Mouse (Mus musculus) spleen, adult 12 weeks (tissue): Measurements from ENCODE around the gene Rab27a.
"Not testable (repeated sequence)": the region's sequence is repeated elsewhere in the genome, so short reads cannot be mapped to it uniquely, and the experiment has no call there.

Source experiments
- DNase-seq: peaks from one replicate; pipeline ENCODE4 v3.0.0; 2022; ENCODE audit warnings: low spot score

Gene Rab27a

DNA sequence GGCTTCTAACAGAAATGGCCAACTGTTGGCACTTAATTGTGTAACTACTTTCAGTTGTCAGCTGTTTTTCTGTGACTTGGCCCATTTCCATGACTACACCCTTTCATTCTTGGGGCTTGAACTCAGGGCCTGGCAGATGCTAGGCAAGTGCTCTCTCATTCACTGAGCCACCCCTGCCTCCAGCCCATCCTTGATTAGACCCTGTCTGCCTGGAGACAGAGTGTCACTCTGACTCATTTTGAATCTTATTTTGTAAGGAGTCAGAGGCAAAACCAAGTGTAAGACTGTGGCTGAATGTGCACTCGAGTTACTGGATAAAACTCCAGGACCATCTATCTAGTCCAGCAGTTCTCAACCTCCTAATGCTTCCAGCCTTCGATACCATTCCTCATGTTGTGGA is 3.3 kb downstream of the Rab27a start:
- no peak for DNase-seq

DNA sequence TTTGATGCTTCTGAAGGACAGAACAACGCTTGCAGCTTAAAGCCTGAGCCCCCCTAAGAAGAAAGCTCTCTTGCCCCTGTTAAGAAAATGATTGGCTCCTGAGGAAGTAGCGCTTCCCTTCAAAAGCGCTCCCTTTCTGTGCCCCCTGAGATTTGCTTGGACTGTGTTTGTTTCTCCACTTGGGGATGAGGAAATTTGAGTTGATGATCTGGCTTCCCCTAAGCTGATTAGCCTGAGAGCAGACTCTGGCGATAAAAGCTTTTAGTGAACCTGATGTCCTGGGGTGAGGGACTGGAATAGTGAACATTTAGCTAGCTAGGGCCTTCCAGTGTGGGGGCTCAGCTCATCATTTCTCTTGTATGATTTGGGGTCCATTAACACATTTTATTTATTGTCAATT is 4.3 kb downstream of the Rab27a start:
- DNase-seq, result no peak

DNA sequence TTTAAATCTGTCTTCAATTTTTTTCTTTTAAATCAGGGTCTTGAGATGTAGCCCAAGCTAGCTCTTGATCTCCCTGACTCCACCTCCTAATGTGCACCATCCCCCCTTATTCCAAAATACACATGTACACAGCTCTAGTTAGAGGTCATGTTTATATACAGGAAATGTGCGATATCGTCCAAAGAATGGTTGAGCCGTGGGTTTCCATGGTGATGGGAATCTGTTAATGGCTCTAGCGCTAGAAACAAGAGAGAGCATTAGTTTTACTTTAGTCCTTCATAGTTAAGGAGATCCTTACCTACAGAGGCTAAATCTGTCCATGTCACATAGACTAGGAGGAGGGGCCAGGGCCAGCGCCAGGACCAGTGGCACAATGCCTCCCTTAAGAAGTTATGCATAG is 5.2 kb downstream of the Rab27a start:
- no peak for DNase-seq

DNA sequence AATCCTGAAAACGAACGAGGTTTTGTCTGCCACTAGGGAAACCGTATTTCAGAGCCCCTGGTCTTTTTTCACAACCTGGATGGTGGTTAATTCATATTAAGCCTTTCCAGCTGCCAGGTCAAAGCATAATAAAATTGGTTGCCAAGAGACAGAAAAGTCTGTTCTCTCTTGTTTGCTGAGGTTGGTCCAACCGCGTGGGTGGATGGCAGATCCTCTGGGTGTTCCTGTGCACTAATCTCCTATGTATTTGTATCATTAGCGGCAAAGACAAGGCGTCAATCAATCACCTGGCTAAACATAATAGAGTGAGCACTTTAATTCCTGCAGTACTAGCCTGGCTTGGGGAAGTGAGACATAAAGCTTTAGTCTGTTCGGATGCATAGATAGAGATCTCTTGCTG is 6.0 kb downstream of the Rab27a start:
- no peak for DNase-seq

DNA sequence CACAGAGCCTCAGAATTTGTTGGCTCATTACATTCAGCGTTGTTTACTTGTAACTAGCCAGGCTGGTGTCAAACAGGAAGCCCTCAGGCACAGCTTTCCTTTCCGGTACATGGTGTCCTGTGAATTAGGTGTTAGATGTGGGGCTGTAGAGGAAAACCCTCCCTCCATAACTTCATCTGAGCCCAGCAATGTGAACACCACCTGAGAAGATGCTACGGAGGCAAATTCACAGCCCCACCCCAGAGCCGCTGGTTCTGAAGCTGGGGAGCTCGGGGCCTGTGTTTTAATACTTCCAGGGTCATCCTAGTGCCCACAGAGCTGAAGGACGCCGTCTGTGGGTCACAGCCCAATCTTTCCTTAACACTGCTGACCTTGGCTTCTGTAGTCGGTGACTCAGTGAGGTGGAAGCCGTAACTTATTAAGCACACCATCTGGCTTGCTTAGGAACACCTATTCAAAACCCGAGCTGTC is 10.8 kb downstream of the Rab27a start:
- no peak for DNase-seq

DNA sequence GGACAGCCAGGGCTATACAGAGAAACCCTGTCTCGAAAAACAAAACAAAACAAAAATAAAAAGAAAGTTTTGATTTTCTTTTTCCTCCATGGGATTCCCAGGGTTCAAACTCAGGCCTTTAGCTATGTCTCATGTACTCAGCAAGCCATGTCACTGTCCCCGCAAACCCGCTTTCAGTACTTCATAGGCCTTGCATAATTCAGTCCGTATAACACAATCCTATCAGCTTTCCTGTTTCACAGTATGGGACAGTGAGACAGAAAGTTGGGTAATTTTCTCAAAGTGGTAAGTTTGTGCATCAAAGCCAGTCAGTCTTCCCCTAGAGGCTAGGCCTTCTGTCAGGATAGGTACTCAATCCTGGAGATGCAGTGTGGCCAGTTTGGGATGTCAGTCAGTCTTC is 14.6 kb downstream of the Rab27a start:
- no peak for DNase-seq

DNA sequence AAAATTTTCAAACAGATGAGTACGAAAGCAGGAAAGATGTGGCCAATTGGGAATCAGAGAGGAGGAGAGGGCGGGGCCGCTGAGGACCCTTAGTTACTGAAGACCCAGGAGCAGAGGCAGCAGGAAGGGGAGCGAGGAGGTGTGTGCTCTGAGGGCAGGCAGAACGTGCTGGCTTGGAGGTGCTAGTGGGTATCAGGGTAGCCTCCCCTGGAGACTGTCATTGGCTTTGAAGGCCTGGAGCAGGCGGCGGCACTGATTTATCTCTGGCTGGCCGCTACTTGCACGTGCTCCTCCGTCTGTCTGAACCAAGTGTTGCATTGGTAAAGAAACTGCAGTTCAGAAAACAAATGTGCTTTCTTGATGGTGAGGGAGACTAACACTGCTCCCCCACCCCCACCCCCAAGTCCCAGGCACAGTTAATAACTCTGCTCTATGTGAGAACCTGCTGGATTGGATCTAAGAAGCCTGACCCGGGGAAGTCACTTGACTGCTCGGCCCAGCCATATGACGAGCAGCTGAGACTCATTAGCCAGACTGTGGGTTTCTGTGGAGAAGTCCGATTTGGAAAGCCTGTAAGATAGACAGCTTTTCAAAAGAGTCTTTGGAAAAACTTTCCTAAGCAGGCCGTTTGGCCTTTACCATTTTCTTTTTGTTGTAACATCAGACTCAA is 19.1 kb downstream of the Rab27a start:
- no peak for DNase-seq

DNA sequence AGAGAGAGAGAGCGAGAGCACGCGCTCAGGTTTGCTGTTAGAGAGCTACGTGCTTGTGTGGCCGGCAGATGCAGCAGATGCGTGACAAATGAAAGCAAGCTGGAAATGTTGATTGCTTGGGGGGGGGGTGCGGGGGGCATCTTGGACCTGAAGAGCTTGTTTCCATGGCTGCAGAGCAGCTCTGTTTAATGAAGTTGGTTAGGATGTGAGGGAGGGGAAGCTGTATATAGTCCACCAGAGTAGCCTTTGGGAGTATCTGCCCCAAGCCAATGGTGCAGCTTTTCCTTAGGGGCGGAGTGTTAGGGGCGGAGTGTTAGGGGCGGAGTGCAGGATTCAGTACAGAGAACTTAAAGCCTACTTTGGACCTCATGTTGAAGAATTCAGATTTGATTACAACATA is 22.4 kb downstream of the Rab27a start:
- no peak for DNase-seq

DNA sequence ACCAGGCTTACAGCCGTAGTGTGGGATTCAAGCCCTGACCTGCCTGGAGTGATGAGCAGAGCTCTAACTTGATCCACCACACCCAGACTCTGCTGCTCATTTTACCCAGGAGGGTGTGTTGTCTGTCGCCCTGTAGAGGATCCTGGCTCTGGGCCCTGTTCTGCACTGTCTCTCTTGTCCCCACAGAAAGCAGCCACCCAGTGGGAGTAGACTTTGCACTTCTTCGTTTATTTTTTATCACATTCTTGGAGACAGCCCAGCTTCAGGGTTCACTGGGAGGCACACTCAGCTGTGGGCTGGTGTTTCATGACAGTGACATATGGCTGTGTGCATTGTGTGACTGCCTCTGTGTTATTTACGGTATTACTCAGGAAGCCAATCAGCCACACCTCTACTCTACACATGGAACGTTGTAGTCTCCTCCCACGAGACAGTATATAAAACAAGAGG is 23.6 kb downstream of the Rab27a start:
- DNase-seq, result no peak

DNA sequence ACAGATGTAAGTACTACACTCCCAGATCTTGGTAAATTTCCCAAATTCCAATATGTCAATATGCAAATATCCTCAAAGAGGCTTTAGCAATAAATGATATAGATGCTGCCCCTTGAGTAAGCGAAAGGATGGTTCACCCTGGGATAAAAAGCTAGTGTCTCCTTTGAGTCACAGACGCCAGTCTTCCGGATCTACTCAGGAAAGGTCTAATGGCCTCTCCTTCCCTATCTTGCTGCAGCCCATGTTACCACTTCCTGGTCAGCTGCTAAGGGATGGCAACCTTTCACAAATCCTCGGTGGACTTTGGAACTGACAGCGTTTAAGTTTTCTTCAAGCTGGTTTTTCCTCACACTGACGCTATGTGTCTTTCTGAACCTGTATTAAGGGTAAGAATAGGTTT is 24.0 kb downstream of the Rab27a start:
- no peak for DNase-seq

DNA sequence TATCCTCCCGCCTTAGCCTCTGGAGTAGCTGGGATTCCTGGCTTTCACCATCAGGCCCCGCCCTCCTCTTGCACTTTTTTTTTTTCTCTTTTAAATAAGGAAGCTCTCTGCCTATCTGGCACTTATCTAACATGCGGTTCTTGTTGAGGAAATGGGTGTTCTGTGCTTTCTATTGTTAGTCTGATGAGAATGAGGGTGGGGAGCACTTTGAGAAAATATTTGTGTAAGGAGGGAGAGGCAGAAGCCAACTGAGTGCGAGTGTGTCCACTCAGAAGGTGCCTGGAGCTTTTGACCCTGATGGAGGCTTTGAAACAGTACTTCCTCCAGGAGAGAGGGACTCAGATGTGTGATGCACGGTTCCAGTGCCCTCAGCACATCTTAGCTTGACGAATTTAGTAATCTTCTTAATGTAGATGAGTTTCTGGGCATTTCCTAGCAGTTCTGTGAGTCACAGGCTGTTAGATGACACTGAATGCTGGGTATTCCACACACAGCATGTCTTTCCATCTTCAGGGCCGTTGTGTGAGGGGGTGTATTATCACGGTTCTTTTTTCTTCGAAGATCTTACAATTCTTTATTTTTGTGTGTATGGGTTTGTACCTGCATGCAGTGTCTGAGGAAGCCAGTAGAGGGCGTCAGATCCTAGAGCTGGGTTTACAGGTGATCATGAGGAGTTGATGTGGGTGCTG is 26.5 kb downstream of the Rab27a start:
- DNase-seq, result no peak

DNA sequence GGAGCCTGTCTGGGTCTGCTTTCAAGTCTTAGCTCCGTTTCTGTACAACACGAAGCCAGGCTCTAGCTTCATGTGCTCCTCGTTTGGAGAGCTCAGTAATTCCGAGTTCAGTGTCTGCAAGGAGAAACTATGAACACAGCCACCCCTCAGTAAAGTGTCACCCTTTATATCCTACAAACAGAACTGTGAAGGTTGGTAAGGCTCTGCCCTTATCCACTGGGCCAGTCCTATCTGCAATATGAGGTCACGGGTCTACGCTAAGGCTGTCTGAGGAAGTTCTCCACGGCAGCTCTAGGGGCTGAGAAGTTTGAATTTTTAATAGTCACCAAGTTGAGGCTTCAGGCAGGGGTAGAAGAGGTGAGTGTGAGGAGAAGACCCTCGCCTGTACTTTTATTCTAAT is 27.8 kb downstream of the Rab27a start:
- DNase-seq, result no peak

DNA sequence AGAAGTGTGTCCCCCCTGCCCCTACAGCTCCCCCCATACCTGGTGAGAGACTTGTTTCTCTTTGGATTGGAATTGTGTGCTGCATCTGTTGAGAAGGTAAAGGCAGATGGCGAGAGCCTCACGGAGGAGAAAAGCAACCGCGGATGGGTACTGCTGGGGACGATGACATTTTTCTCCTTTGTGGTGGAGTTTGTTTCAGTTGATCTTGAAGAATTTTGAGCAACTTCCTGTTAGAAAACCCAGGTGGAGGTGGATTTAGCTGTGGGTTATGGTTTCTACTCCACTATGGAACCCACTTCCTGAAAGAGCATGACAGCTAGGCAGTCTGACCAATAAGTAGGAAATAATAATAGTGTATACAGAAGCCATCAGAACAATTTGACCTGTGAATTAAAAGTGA is 28.5 kb downstream of the Rab27a start:
- no peak for DNase-seq

DNA sequence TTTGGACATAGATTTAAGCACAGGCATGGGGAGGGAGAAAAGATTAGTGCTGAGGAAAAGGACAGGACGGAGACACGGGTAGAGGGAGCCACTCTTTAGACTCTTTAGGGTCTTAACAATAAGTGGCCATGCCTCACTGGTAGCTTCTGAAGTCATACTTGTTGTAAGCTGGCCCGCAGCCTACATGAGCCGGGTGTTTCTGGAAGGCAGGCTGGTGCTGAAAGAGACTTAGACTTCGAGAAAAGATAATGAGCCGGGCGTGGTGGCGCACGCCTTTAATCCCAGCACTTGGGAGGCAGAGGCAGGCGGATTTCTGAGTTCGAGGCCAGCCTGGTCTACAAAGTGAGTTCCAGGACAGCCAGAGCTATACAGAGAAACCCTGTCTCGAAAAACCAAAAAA is 34.7 kb downstream of the Rab27a start:
- not testable (repeated sequence) for DNase-seq

DNA sequence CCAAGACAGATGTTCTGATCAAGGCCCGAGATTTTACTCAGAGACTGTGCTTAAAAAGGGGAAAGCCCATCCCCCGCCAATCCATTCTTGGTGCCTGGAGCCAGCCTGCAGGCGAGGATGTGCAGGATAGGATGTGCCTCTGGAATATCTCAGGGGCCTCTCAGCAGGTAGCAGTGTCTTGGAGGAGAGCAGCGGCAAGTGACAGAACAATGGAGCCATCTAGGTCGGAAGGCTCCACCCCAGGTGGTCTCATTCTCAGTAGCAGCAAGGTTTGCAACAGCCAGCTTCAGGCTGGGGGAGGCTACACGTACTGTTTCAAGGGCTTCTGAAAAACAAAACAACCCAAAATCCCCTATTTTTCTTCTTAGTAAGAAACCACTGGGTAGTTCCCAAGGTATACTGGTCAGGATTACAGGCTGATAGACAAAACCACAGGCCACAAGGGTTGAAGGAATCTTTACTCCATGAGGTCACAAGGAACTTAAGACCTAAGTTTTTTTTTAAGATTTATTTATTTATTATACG is 35.2 kb downstream of the Rab27a start:
- DNase-seq, result no peak

DNA sequence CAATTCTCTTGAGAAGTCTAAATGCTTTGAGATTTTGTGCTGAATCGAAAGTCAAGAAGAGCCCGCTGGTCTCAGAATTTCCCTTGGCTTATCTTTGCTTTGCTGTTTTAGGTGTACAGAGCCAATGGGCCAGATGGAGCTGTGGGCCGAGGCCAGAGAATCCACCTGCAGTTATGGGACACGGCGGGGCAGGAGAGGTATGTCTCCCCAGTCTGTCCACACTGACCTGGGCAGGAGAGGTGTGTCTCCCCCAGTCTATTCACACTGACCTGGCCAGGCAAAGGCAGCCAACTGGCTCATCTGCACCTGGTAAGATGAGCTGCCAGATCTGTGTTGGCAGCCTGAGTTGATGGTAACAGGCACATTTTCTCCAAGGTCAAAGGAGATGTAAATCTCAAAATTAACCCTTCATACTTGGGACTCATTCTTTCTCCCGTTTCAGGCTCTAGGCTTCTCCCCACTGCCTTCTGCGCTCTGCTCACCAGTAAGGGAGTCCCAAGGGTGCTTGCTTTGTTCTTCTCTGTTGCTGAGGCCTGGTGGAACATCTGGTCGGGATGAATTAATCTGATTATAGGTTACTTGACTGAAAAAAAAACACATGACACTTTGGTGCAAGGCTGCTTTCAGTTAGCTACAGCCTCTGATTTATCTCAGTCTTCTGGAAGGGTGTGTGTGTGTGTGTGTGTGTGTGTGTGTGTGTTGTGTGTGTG is 37.8 kb downstream of the Rab27a start:
- DNase-seq, result no peak

DNA sequence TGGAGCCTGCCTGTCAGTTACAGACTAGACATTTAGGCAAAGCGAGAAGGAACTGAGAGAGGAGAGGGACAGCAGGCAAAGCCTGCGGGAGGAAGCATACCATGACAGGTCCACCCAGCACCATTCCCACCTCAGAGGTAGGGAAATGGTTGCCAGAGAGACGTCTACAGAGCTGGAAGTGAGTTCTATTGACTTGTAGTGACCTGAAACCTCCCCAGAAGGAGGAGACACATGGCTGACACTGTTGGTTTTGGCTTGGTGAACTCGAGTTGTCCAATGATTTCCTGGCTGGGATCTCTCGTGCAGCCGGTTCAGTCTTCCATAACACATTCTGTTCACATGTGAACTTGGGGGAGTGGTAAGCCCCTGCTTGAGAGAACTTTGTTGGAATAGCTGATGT is 39.3 kb downstream of the Rab27a start:
- no peak for DNase-seq

DNA sequence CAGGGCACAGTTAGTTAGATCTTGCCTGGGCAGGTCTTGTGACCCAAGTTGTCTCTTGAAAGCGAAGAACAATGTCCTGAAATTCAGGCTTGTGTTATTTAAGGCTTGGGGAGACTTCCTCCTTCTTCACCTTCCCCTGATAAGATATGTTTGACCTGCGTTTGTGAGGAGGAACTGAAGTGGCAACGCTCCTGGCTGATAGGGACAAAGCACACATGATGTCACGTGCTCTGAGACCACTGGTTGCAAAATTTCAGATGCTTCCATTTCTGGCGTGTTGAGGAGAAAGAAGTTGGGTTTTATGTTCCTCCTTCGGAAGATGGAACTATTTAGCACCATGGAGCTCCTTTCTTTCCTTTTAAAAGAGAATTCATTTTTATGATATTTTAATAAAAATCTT is 41.2 kb downstream of the Rab27a start:
- DNase-seq, result no peak

DNA sequence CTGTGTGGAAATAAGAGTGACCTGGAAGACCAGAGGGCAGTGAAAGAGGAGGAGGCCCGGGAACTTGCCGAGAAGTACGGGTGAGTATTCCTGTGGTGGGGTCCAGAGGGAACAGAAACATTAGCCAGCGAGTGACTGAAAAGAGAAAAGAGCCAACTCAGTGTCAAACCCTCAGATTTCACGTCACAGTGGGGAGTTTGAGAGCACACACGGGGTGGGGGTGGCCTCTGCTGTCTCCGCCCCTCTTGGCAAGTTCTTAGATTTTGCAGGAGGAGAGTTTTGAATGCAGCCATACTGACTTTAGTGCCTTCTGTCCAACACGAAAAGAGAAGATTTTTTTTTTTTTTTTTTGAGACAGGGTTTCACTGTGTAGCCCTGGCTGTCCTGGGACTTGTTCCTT is 42.5 kb downstream of the Rab27a start:
- no peak for DNase-seq

DNA sequence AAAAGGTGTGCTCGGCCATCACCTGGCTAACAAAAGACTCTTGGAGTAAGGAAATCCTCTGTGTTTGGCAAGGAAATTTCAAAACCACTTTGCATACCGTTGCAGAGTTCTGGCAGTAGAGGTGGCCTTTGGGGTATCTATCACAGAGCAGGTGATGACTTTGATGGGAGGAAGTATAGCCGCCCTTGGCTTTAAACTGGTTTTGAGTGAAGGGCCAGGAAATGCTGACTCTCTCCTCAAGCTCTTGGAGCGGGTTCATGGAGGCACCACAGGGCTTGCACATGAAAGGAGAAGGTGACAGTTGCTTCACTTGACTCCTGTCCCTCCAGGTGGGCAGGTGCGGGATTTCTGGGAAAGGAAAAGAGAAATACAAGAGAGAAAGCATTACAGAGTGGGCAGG is 42.9 kb downstream of the Rab27a start:
- DNase-seq, result no peak

DNA sequence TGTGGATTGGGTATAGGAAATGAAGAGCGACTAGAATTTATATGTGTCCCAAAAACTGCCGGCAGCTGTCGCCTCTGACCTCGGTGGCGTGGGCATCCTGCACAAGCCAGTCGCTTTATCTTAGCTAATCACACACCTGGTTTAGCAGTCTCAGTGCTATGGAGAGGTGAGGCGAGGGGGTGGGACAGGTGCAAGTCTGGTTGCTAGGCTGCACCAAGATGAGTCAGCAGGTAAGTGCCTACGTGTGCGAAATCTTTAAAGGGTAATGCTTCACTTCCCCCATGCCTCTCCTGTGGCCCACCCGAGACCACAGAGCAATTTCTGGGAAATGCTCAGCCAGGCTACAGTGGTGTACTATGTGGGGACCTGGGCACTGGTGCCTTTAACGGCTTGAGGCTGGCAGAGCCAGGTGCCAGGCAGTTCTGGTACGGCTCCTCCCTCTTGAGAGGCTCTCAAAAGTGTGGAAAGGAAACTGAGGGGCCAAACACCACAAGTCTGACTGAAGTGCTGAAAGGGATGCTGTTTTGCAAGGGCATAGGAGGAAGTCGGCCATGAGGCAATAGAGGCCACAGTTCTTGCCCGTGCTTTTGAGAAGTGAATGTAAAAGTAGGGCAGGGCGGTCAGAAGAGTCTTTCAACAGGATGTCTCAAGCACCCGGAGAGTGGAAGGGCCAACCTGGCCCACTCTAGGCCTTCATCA is 44.7 kb downstream of the Rab27a start:
- no peak for DNase-seq

DNA sequence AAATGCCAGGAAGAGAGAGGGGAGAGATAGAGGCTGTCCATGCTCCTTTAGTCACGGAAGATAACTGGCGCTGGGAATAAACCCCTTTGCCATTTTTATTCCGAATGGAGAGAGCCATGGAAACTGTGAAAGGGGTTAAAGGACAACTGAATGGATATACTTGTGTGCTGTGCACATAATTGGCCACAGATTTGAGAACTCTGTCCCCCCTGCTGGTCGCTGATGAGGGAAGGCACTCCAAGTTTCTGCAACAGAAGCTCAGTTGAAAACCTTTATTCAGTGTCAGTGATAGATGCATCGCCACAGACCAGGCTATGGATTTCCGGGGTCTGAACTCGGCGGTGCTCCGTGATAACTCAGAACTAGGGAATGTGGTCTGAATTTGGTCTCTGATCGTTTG is 45.5 kb downstream of the Rab27a start:
- DNase-seq, result no peak
